Mouse (Mus musculus): ENCODE measurements around the gene Pm20d1. TPM values are rescaled to one million over a fixed set of nuclear protein-coding genes. Genes with fewer than 3 reads are reported as not detected.

The Pm20d1 gene
- polyA plus RNA-seq, 1 experiment from 2014 or later: 2.6 TPM

DNA sequence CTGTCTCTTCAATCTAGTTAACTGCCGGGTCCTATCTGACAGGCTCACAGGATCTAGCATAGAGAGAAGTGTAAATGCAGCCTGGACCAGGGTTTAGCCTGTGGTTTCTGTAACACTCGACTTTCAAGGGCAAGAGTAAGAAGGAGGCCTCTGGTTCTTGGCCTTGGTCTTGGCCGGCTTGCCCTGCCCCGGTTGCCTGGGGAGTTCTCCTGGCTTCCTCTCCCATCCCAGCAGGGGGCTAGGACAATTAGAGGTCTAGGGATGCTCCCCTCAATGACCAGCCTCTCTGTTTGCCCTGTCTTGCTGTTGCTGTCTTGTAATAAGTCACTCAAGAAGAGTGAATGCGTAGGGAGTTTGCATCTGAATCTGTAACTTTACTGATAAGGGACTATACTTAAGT lies 32.1 kb downstream of the Pm20d1 start:
- H3K9ac ChIP-seq (ENCODE audit: low read length): peak overlapping the region; percentile 90
- H3K36me3 ChIP-seq (ENCODE audit: control insufficient read depth, insufficient read depth): peaks cover 2% of the 10 kb centered on the region; the same call in 1 of the 2 replicates
- H3K9me3 ChIP-seq (replicated peaks; ENCODE audit: control insufficient read depth, low read length): no peaks in the 10 kb centered on the region
- peak overlapping the region; percentile 83 for H3K4me3 ChIP-seq (ENCODE audit: low read length)
- H3K27ac ChIP-seq (ENCODE audit: low read length): no peak overlapping the region
- peaks cover 10% of the 10 kb centered on the region for H3K4me1 ChIP-seq (ENCODE audit: control insufficient read depth, insufficient read depth, low read length)
- 45% methylated on average over 5 of the region's 5 CpGs for WGBS
- no peak for ATAC-seq (replicated peaks; ENCODE audit: extremely low read depth, insufficient read depth, low FRiP score)
- H3K4me2 ChIP-seq (ENCODE audit: low read depth, low read length): peak overlapping the region; percentile 91
- no peaks in the 10 kb centered on the region for H3K27me3 ChIP-seq (ENCODE audit: control insufficient read depth, insufficient read depth, low read length)

- WGBS: 81% methylated on average over 15 of the region's 15 CpGs
- H3K27ac ChIP-seq (ENCODE audit: low read length): no peak overlapping the region
- no peaks in the 10 kb centered on the region for H3K9me3 ChIP-seq (replicated peaks; ENCODE audit: control insufficient read depth, low read length)
- H3K4me1 ChIP-seq (ENCODE audit: control insufficient read depth, insufficient read depth, low read length): peaks cover 10% of the 10 kb centered on the region
- peaks cover 6% of the 10 kb centered on the region for H3K36me3 ChIP-seq (ENCODE audit: control insufficient read depth, insufficient read depth)
- ATAC-seq (replicated peaks; ENCODE audit: extremely low read depth, insufficient read depth, low FRiP score): no peak
- H3K4me3 ChIP-seq (ENCODE audit: low read length): no peak overlapping the region
- H3K9ac ChIP-seq (ENCODE audit: low read length): no peak overlapping the region
- no peak overlapping the region for H3K4me2 ChIP-seq (ENCODE audit: low read depth, low read length)
- no peaks in the 10 kb centered on the region for H3K27me3 ChIP-seq (ENCODE audit: control insufficient read depth, insufficient read depth, low read length)
Observed at GRCm38 (mm10) chr1:131830561-131830960, 33.4 kb downstream of the Pm20d1 start.

- Histone ChIP-seq H3K27ac (ENCODE audit: low read length) (no peak overlapping the region), H3K9ac (ENCODE audit: low read length) (no peak overlapping the region), H3K36me3 (ENCODE audit: control insufficient read depth, insufficient read depth) (peaks cover 6% of the 10 kb centered on the region), H3K4me3 (ENCODE audit: low read length) (no peak overlapping the region), H3K27me3 (ENCODE audit: control insufficient read depth, insufficient read depth, low read length) (no peaks in the 10 kb centered on the region), H3K9me3 (replicated peaks; ENCODE audit: control insufficient read depth, low read length) (no peaks in the 10 kb centered on the region), H3K4me2 (ENCODE audit: low read depth, low read length) (no peak overlapping the region), H3K4me1 (ENCODE audit: control insufficient read depth, insufficient read depth, low read length) (peaks cover 10% of the 10 kb centered on the region)
- whole genome bisulfite sequencing: 78% methylated on average over 8 of the region's 8 CpGs
- no peak for ATAC-seq (replicated peaks; ENCODE audit: extremely low read depth, insufficient read depth, low FRiP score)
Observed at GRCm38 (mm10) chr1:131830971-131831641, 33.9 kb downstream of the Pm20d1 start.

DNA sequence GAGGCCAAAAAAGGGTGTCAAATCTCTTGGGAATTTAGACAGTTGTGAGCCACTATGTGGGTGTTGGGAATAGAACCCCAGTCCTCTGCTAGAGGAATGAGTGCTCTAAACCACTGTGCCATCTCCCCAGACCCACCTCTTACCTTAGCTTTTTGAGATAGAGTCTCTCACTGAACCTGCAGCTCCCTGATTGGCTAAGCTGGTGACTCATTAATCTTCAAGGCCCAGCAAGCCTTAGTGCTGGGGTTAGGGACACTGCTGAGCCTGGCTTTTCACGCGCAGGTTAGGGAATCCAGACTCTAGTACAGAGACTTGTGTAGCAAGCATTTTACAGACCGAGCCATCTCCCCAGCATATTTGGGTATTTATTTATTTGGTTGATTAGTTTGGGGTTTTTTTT lies 39.9 kb downstream of the Pm20d1 start:
- 75% methylated on average over 3 of the region's 3 CpGs for WGBS
- H3K9me3 ChIP-seq (replicated peaks; ENCODE audit: control insufficient read depth, low read length): no peaks in the 10 kb centered on the region
- H3K4me1 ChIP-seq (ENCODE audit: control insufficient read depth, insufficient read depth, low read length): no peaks in the 10 kb centered on the region
- H3K36me3 ChIP-seq (ENCODE audit: control insufficient read depth, insufficient read depth): peaks cover 19% of the 10 kb centered on the region
- H3K4me2 ChIP-seq (ENCODE audit: low read depth, low read length): no peak overlapping the region
- H3K9ac ChIP-seq (ENCODE audit: low read length): no peak overlapping the region
- H3K4me3 ChIP-seq (ENCODE audit: low read length): no peak overlapping the region
- H3K27ac ChIP-seq (ENCODE audit: low read length): no peak overlapping the region
- H3K27me3 ChIP-seq (ENCODE audit: control insufficient read depth, insufficient read depth, low read length): no peaks in the 10 kb centered on the region
- no peak for ATAC-seq (replicated peaks; ENCODE audit: extremely low read depth, insufficient read depth, low FRiP score)

GRCm38 (mm10) chr1:131838542-131838941 lies 41.4 kb downstream of the Pm20d1 start:
- Histone ChIP-seq H3K36me3 (ENCODE audit: control insufficient read depth, insufficient read depth) (peaks cover 28% of the 10 kb centered on the region), H3K27me3 (ENCODE audit: control insufficient read depth, insufficient read depth, low read length) (no peaks in the 10 kb centered on the region), H3K9me3 (replicated peaks; ENCODE audit: control insufficient read depth, low read length) (no peaks in the 10 kb centered on the region), H3K4me2 (ENCODE audit: low read depth, low read length) (no peak overlapping the region), H3K4me3 (ENCODE audit: low read length) (no peak overlapping the region), H3K9ac (ENCODE audit: low read length) (no peak overlapping the region), H3K4me1 (ENCODE audit: control insufficient read depth, insufficient read depth, low read length) (0 out of 2 replicates have a peak, but pooled peaks cover 3% of the 10 kb centered on the region), H3K27ac (ENCODE audit: low read length) (no peak overlapping the region)
- ATAC-seq (replicated peaks; ENCODE audit: extremely low read depth, insufficient read depth, low FRiP score): no peak
- WGBS: 76% methylated on average over 5 of the region's 5 CpGs

- Histone ChIP-seq H3K4me3 (ENCODE audit: low read length) (no peak overlapping the region), H3K27me3 (ENCODE audit: control insufficient read depth, insufficient read depth, low read length) (no peaks in the 10 kb centered on the region), H3K4me1 (ENCODE audit: control insufficient read depth, insufficient read depth, low read length) (0 out of 2 replicates have a peak, but pooled peaks cover 3% of the 10 kb centered on the region), H3K9me3 (replicated peaks; ENCODE audit: control insufficient read depth, low read length) (no peaks in the 10 kb centered on the region), H3K4me2 (ENCODE audit: low read depth, low read length) (no peak overlapping the region), H3K9ac (ENCODE audit: low read length) (no peak overlapping the region), H3K27ac (ENCODE audit: low read length) (no peak overlapping the region), H3K36me3 (ENCODE audit: control insufficient read depth, insufficient read depth) (peaks cover 29% of the 10 kb centered on the region)
- 66% methylated on average over 2 of the region's 2 CpGs for WGBS
- ATAC-seq (replicated peaks; ENCODE audit: extremely low read depth, insufficient read depth, low FRiP score): no peak
Observed at GRCm38 (mm10) chr1:131839279-131839678, 42.1 kb downstream of the Pm20d1 start.

- 0 out of 2 replicates have a peak overlapping the region, but pooled peaks have one; percentile 6 for H3K27ac ChIP-seq (ENCODE audit: low read length)
- no peak overlapping the region for H3K4me2 ChIP-seq (ENCODE audit: low read depth, low read length)
- 75% methylated on average over 4 of the region's 4 CpGs for WGBS
- no peaks in the 10 kb centered on the region for H3K9me3 ChIP-seq (replicated peaks; ENCODE audit: control insufficient read depth, low read length)
- H3K9ac ChIP-seq (ENCODE audit: low read length): peak overlapping the region; percentile 18; the same call in 1 of the 2 replicates
- H3K4me3 ChIP-seq (ENCODE audit: low read length): no peak overlapping the region
- H3K36me3 ChIP-seq (ENCODE audit: control insufficient read depth, insufficient read depth): peaks cover 32% of the 10 kb centered on the region
- H3K27me3 ChIP-seq (ENCODE audit: control insufficient read depth, insufficient read depth, low read length): no peaks in the 10 kb centered on the region
- 0 out of 2 replicates have a peak, but pooled peaks cover 3% of the 10 kb centered on the region for H3K4me1 ChIP-seq (ENCODE audit: control insufficient read depth, insufficient read depth, low read length)
- ATAC-seq (replicated peaks; ENCODE audit: extremely low read depth, insufficient read depth, low FRiP score): no peak
Observed at GRCm38 (mm10) chr1:131842221-131842620, 45.0 kb downstream of the Pm20d1 start.

DNA sequence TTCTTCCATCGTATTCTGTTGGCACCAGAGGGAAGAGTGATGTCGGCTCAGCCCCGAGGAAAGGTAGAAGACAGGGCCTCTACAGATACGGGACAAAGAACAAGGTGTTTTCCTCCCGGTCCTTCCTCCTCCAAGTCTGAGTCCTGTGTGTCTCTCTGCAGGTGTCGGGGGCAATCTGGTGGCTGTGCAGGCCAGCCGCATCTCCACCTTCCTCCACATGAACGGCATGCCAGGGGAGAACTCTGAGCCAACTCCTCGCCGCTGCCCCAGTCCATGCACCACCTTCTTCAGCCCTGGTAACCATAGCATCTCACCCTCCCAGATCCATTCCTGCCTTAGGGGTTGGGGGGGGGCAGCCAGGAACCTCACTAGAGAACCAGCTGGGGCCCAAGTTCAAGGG lies 46.6 kb downstream of the Pm20d1 start:
- Histone ChIP-seq H3K9me3 (replicated peaks; ENCODE audit: control insufficient read depth, low read length) (no peaks in the 10 kb centered on the region), H3K4me1 (ENCODE audit: control insufficient read depth, insufficient read depth, low read length) (0 out of 2 replicates have a peak, but pooled peaks cover 3% of the 10 kb centered on the region), H3K4me2 (ENCODE audit: low read depth, low read length) (no peak overlapping the region), H3K4me3 (ENCODE audit: low read length) (no peak overlapping the region), H3K36me3 (ENCODE audit: control insufficient read depth, insufficient read depth) (peaks cover 32% of the 10 kb centered on the region), H3K27ac (ENCODE audit: low read length) (no peak overlapping the region), H3K27me3 (ENCODE audit: control insufficient read depth, insufficient read depth, low read length) (no peaks in the 10 kb centered on the region), H3K9ac (ENCODE audit: low read length) (no peak overlapping the region)
- ATAC-seq (replicated peaks; ENCODE audit: extremely low read depth, insufficient read depth, low FRiP score): no peak
- WGBS: 91% methylated on average over 10 of the region's 10 CpGs

GRCm38 (mm10) chr1:131844883-131845282 lies 47.7 kb downstream of the Pm20d1 start:
- WGBS: 81% methylated on average over 8 of the region's 8 CpGs
- Histone ChIP-seq H3K9ac (ENCODE audit: low read length) (no peak overlapping the region), H3K27ac (ENCODE audit: low read length) (no peak overlapping the region), H3K4me2 (ENCODE audit: low read depth, low read length) (no peak overlapping the region), H3K9me3 (replicated peaks; ENCODE audit: control insufficient read depth, low read length) (no peaks in the 10 kb centered on the region), H3K27me3 (ENCODE audit: control insufficient read depth, insufficient read depth, low read length) (no peaks in the 10 kb centered on the region), H3K36me3 (ENCODE audit: control insufficient read depth, insufficient read depth) (peaks cover 32% of the 10 kb centered on the region), H3K4me3 (ENCODE audit: low read length) (no peak overlapping the region), H3K4me1 (ENCODE audit: control insufficient read depth, insufficient read depth, low read length) (0 out of 2 replicates have a peak, but pooled peaks cover 3% of the 10 kb centered on the region)
- ATAC-seq (replicated peaks; ENCODE audit: extremely low read depth, insufficient read depth, low FRiP score): no peak

All from heart, embryonic 16.5 days (tissue).